In genomic region chr11:109302338-109302737, GRCm38 (mm10) we compare ENCODE assay signal across 10 mouse cellular contexts. TPM values are rescaled to one million over a fixed set of nuclear protein-coding genes. Genes with fewer than 3 reads are reported as not detected.
DNase-seq lines count a peak whose midpoint lies in the region; ATAC-seq and TF ChIP-seq lines count a peak whose summit lies in the region.
"Had no signal": no experiment of that assay in that cellular context is flagged by ENCODE, and none has a peak within 500 bp of the region (broad histone marks: within the 10 kb centered on the region; RNA-seq: fewer than 3 reads in every experiment).

No protein-coding gene starts in this region.

- H3K9ac ChIP-seq in hindbrain, postnatal 0 days (replicated peaks; ENCODE audit: low read length): no peak overlapping the region

- TF ChIP-seq CTCF in hindbrain, postnatal 0 days (IDR thresholded peaks at IDR 0.05; ENCODE audit: low read depth): no peak

- WGBS in hindbrain, postnatal 0 days: 33% methylated on average over 4 of the region's 4 CpGs
- 77% methylated on average over 4 of the region's 4 CpGs for WGBS in hindbrain, embryonic 10.5 days

- intact Hi-C loops in gastrocnemius, postnatal 14 days (cut with DNase I; ENCODE audit: low total_unique reads): no loop called here

- H3K27me3 ChIP-seq in hindbrain, postnatal 0 days (ENCODE audit: insufficient read depth, low read length): no peaks in the 10 kb centered on the region
- H3K27me3 ChIP-seq in hindbrain, embryonic 10.5 days (ENCODE audit: insufficient read depth, poor library complexity, severe bottlenecking): peaks cover 1% of the 10 kb centered on the region

- no peaks in the 10 kb centered on the region for H3K4me1 ChIP-seq in hindbrain, postnatal 0 days (ENCODE audit: insufficient read depth, low read length)
- peaks cover 9% of the 10 kb centered on the region; the same call in 1 of the 2 replicates for H3K4me1 ChIP-seq in hindbrain, embryonic 10.5 days (replicated peaks)

- peak; percentile 61 for DNase-seq in hindbrain, postnatal 0 days (ENCODE audit: low spot score)
- DNase-seq in hindbrain, embryonic 10.5 days (ENCODE audit: low spot score): no peak
- DNase-seq in Muller cell, postnatal 12 days (ENCODE audit: inconsistent ontology term): peak; percentile 78
- DNase-seq in gastrocnemius, postnatal 14 days: peak; percentile 68
- DNase-seq in kidney, postnatal 4 days: peak; percentile 80 to 83
- no peak for DNase-seq in embryo, embryonic 9.5 days (ENCODE audit: extremely low spot score)
- DNase-seq in thymus, postnatal 14 days: no peak
- no peak for DNase-seq in embryo, embryonic 11 days
- DNase-seq: thymus, adult 2 months had no signal

- H3K4me3 ChIP-seq in hindbrain, postnatal 0 days (ENCODE audit: low read length): no peak overlapping the region
- no peak overlapping the region for H3K4me3 ChIP-seq in hindbrain, embryonic 10.5 days

- no peak for ATAC-seq in hindbrain, postnatal 0 days
- ATAC-seq: forebrain, embryonic 14.5 days had no signal

- no peaks in the 10 kb centered on the region for H3K9me3 ChIP-seq in hindbrain, postnatal 0 days (ENCODE audit: low read length)
- no peaks in the 10 kb centered on the region for H3K9me3 ChIP-seq in hindbrain, embryonic 10.5 days

- H3K36me3 ChIP-seq in hindbrain, postnatal 0 days (ENCODE audit: insufficient read depth, low read length): no peaks in the 10 kb centered on the region
- H3K36me3 ChIP-seq in hindbrain, embryonic 10.5 days: no peaks in the 10 kb centered on the region

- no peak overlapping the region for H3K27ac ChIP-seq in hindbrain, postnatal 0 days
- no peak overlapping the region for H3K27ac ChIP-seq in hindbrain, embryonic 10.5 days

- no peak overlapping the region for H3K4me2 ChIP-seq in hindbrain, postnatal 0 days (ENCODE audit: low read depth, low read length)

RNA-seq across cellular contexts. Expression of gene Rgs9, which starts 4.4 kb away (rescaled TPM):
- 28.5 and 30.3 TPM in 2 replicates for total RNA-seq in hindbrain, postnatal 0 days (2014; rRNA removed)
- 13.4 and 14.3 TPM in 2 replicates for polyA plus RNA-seq in hindbrain, postnatal 0 days (2015; fragmentation: Nextera tagmentation; extraction: Ambion mirVana)
- 1.3 and 1.8 TPM in 2 replicates for polyA plus RNA-seq in hindbrain, embryonic 10.5 days (2016; fragmentation: Nextera tagmentation; extraction: Ambion mirVana)
- total RNA-seq in gastrocnemius, postnatal 14 days (2021): under 1 TPM; 0.11 to 0.31 TPM

Comparison
In these comparisons a context has a peak if more than half of its experiments do, and no peak if none do; other contexts are left out.
1. DNase-seq: peak in hindbrain, postnatal 0 days (single experiment), Muller cell, postnatal 12 days (single experiment), gastrocnemius, postnatal 14 days (single experiment) and kidney, postnatal 4 days (2 of 2); none in hindbrain, embryonic 10.5 days (single experiment), embryo, embryonic 9.5 days (single experiment), thymus, postnatal 14 days (single experiment) and embryo, embryonic 11 days (single experiment).
2. RNA of gene Rgs9, which starts 4.4 kb away (total RNA-seq): 28.5 to 30.3 TPM in hindbrain, postnatal 0 days; 0.11 to 0.31 TPM in gastrocnemius, postnatal 14 days; every median in the first group is over 10 times any median in the second.